24 mouse cellular contexts compared by ENCODE assay signal in genomic region chr17:75243221-75243620, GRCm38 (mm10).
DNase-seq lines count a peak whose midpoint lies in the region; ATAC-seq and TF ChIP-seq lines count a peak whose summit lies in the region.
"Had no signal": no experiment of that assay in that cellular context is flagged by ENCODE, and none has a peak within 500 bp of the region (broad histone marks: within the 10 kb centered on the region; RNA-seq: fewer than 3 reads in every experiment).

No protein-coding gene starts in this region.

- H3K4me1 ChIP-seq in lung, embryonic 14.5 days (ENCODE audit: insufficient read depth) = no peaks in the 10 kb centered on the region
- H3K4me1 ChIP-seq: embryonic facial prominence, embryonic 10.5 days; embryonic facial prominence, embryonic 12.5 days; forebrain, embryonic 13.5 days; forebrain, embryonic 15.5 days had no signal

- no peaks in the 10 kb centered on the region for H3K9me3 ChIP-seq in lung, embryonic 14.5 days (ENCODE audit: low read depth, low read length)
- H3K9me3 ChIP-seq: embryonic facial prominence, embryonic 10.5 days; embryonic facial prominence, embryonic 12.5 days; forebrain, embryonic 13.5 days; forebrain, embryonic 15.5 days had no signal

- H3K4me3 ChIP-seq in lung, embryonic 14.5 days (ENCODE audit: low read depth, low read length) = no peak overlapping the region
- H3K4me3 ChIP-seq: embryonic facial prominence, embryonic 10.5 days; embryonic facial prominence, embryonic 12.5 days; forebrain, embryonic 13.5 days; forebrain, embryonic 15.5 days had no signal

- no peak overlapping the region for H3K9ac ChIP-seq in lung, embryonic 14.5 days
- H3K9ac ChIP-seq: embryonic facial prominence, embryonic 12.5 days; forebrain, embryonic 13.5 days; forebrain, embryonic 15.5 days had no signal

- 30% methylated on average over 1 of the region's 1 CpGs for WGBS in lung, embryonic 14.5 days

- no peak overlapping the region for H3K4me2 ChIP-seq in lung, embryonic 14.5 days
- H3K4me2 ChIP-seq: embryonic facial prominence, embryonic 12.5 days; forebrain, embryonic 13.5 days; forebrain, embryonic 15.5 days had no signal

- H3K36me3 ChIP-seq in lung, embryonic 14.5 days (ENCODE audit: insufficient read depth) = no peaks in the 10 kb centered on the region
- H3K36me3 ChIP-seq: embryonic facial prominence, embryonic 10.5 days; embryonic facial prominence, embryonic 12.5 days; forebrain, embryonic 15.5 days; G1E had no signal

- no peak for ATAC-seq in lung, embryonic 14.5 days (ENCODE audit: insufficient read depth)
- ATAC-seq: activated CD4-positive, CD25-positive, alpha-beta regulatory T cell, adult 4 months; CD4-positive, CD25-positive, alpha-beta regulatory T cell, adult 4 months; forebrain, embryonic 13.5 days; forebrain, embryonic 15.5 days; Patski had no signal

- DNase-seq in lung, embryonic 14.5 days = peak; percentile 24
- DNase-seq in lung, postnatal 25 days (ENCODE audit: low spot score) = no peak
- peak; percentile 60 for DNase-seq in lung, postnatal 10 days
- DNase-seq in lung, adult 18-20 months = no peak
- peak; percentile 5 to 32 for DNase-seq in lung, postnatal 4 days
- DNase-seq in ovary, postnatal 10 days (ENCODE audit: low spot score) = no peak
- DNase-seq: adrenal gland, adult 8-10 months; adrenal gland, postnatal 14 days; adrenal gland, postnatal 36 days; B cell, adult 2 months; cerebellum, adult 11-12 months; cerebellum, adult 2 months; cerebellum, adult 9-10 months; cerebellum, postnatal 10 days; cerebellum, postnatal 25 days had no signal

- no peak overlapping the region for H3K27ac ChIP-seq in lung, embryonic 14.5 days (ENCODE audit: low read depth)
- H3K27ac ChIP-seq: embryonic facial prominence, embryonic 10.5 days; embryonic facial prominence, embryonic 12.5 days; forebrain, embryonic 13.5 days; forebrain, embryonic 15.5 days had no signal

- no peaks in the 10 kb centered on the region for H3K27me3 ChIP-seq in lung, embryonic 14.5 days (ENCODE audit: insufficient read depth, low read length)
- H3K27me3 ChIP-seq: CH12.LX; embryonic facial prominence, embryonic 12.5 days; forebrain, embryonic 13.5 days; forebrain, embryonic 15.5 days; Patski had no signal

- TF ChIP-seq CTCF in lung, embryonic 14.5 days (IDR thresholded peaks at IDR 0.05; ENCODE audit: low read depth) = no peak

Comparison
In these comparisons a context has a peak if more than half of its experiments do, and no peak if none do; other contexts are left out.
1. DNase-seq: peak in lung, embryonic 14.5 days (single experiment), lung, postnatal 10 days (single experiment) and lung, postnatal 4 days (2 of 2); none in lung, postnatal 25 days (single experiment), lung, adult 18-20 months (0 of 2) and ovary, postnatal 10 days (single experiment).